Mouse (Mus musculus): Measurements from ENCODE around the gene Mblac1.

The Mblac1 gene

GRCm38 (mm10) chr5:138193771-138194727 lies at the start of gene Mblac1:
Mblac1 (plus strand) TSS chr5:138194314.
- DNase-seq = peak; percentile 88

GRCm38 (mm10) chr5:138154390-138154789 lies 39.7 kb upstream of the Mblac1 start:
- DNase-seq = no peak

GRCm38 (mm10) chr5:138155443-138155976 lies 38.6 kb upstream of the Mblac1 start, which contains the start of gene Zfp113:
Zfp113 (minus strand) TSS chr5:138155744.
- peak; percentile 91 for DNase-seq

GRCm38 (mm10) chr5:138160224-138160762 lies 33.8 kb upstream of the Mblac1 start:
- peak; percentile 40 for DNase-seq

- peak; percentile 93 for DNase-seq
Observed at GRCm38 (mm10) chr5:138160842-138161665, 33.1 kb upstream of the Mblac1 start, which contains the start of gene Cops6. Cops6 (plus strand) TSS chr5:138161071.

- DNase-seq = peak; percentile 22
Observed at GRCm38 (mm10) chr5:138163046-138163445, 31.1 kb upstream of the Mblac1 start.

GRCm38 (mm10) chr5:138163610-138164009 lies 30.5 kb upstream of the Mblac1 start:
- peak; percentile 22 for DNase-seq

GRCm38 (mm10) chr5:138165594-138165993 lies 28.5 kb upstream of the Mblac1 start:
- DNase-seq = peak; percentile 28

- peak; percentile 97 for DNase-seq
Observed at GRCm38 (mm10) chr5:138170936-138171561, 23.1 kb upstream of the Mblac1 start.

GRCm38 (mm10) chr5:138171695-138172491 lies 22.2 kb upstream of the Mblac1 start, which contains the start of the genes Ap4m1 and Mcm7:
Ap4m1 (plus strand) TSS chr5:138172002.
Mcm7 (minus strand) TSS chr5:138172422.
- peak; percentile 99 for DNase-seq

- DNase-seq = no peak
Observed at GRCm38 (mm10) chr5:138173217-138173616, 20.9 kb upstream of the Mblac1 start.

- peak; percentile 87 for DNase-seq
Observed at GRCm38 (mm10) chr5:138186950-138187638, 7.0 kb upstream of the Mblac1 start, which contains the start of the genes Taf6 and Cnpy4. Taf6 (minus strand) TSS chr5:138187451. Cnpy4 (plus strand) TSS chr5:138187485.

- DNase-seq = peak; percentile 75
Observed at GRCm38 (mm10) chr5:138187661-138188306, 6.3 kb upstream of the Mblac1 start.

GRCm38 (mm10) chr5:138194755-138195345 lies 736 bp downstream of the Mblac1 start:
- peak; percentile 62 for DNase-seq

GRCm38 (mm10) chr5:138195463-138195862 lies 1.3 kb downstream of the Mblac1 start:
- DNase-seq = no peak

- DNase-seq = no peak
Observed at GRCm38 (mm10) chr5:138199576-138199975, 5.5 kb downstream of the Mblac1 start.

GRCm38 (mm10) chr5:138202086-138202485 lies 8.0 kb downstream of the Mblac1 start:
- no peak for DNase-seq

- no peak for DNase-seq
Observed at GRCm38 (mm10) chr5:138207253-138207652, 13.1 kb downstream of the Mblac1 start.

GRCm38 (mm10) chr5:138207873-138208272 lies 13.8 kb downstream of the Mblac1 start:
- no peak for DNase-seq

Measured in cerebellum, adult 11-12 months (tissue).